Mouse (Mus musculus) ZHBTc4 (cell line): ENCODE measurements at regions not wholly inside any gene's neighbourhood (a gene's known extent, or its start where the extent isn't known, plus 50 kb on each side); places are given as distances from the start of the nearest gene placed in this dataset.

Source experiments
- DNase-seq: peaks from one replicate; pipeline ENCODE4 v3.0.0-alpha.2; 2011; ENCODE audit warnings: low read depth, low spot score

DNA sequence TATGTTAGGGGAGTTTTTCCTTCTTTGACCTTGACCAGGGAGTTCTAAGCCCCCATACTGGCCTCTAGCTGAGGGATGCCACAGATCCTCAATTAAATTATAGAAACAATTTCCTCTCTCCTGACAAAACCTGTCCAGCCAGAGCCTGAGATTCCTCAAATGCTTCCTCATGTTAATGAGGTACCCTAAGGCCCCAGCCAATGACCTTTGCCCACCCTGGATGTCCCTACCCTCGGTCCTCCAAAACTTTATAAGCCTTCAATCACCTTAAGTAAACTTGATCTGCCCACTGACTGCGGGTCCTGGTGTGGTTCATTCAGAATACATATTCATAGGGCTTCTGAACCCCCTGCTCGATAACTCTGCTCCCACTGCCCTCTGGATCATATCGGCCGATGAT is 227.7 kb upstream of the Vstm2b start:
- DNase-seq: no peak

- peak; percentile 49 for DNase-seq
Observed at GRCm38 (mm10) chr7:40671068-40671467, 227.1 kb upstream of the Vstm2b start.

DNA sequence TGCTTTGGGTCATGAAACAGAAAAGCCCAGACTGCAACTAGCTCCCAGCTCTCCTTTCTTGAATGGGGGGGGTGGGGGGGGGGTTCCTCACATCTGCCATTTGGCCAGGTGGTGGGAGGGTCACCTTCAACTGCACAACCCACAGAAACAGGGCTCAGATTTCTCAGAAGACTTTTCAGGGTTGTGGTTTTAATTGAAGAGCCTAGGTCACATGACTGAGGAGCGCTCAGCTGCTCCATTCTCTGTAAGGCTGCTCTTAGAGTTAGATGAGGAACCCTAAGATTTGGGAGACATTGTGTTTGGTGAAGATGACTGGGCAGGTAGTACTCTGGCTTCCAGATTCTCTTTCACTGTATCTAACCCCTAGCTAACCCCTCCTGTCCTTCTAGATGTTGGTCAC is 225.8 kb upstream of the Vstm2b start:
- DNase-seq: no peak

GRCm38 (mm10) chr7:40674397-40674796 is 223.7 kb upstream of the Vstm2b start:
- DNase-seq: no peak

- DNase-seq: no peak
Observed at GRCm38 (mm10) chr7:40677601-40678000, 220.5 kb upstream of the Vstm2b start.

GRCm38 (mm10) chr7:40680567-40680966 is 217.6 kb upstream of the Vstm2b start:
- DNase-seq: no peak

GRCm38 (mm10) chr7:40680993-40681392 is 217.1 kb upstream of the Vstm2b start:
- DNase-seq: no peak

GRCm38 (mm10) chr7:40683176-40683575 is 215.0 kb upstream of the Vstm2b start:
- DNase-seq: no peak

DNA sequence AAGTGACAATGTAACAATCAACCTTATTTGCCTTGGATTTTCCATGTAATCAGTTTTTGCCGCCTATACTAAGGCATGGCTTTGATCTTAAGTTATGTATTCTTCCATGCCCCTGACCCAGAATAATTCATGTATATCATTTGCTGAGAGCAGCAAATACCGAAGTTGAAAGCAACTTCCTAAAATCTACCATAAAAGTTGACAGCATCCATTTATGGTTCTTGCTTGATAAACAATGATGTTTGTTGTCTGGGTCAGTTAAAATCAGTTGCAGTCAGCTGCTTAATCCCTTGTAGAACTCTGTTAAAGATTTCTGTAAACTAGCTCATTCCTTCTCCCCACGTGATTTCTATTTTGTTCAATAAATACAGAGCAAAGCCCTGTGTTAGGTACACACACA is 214.5 kb upstream of the Vstm2b start:
- no peak for DNase-seq

GRCm38 (mm10) chr7:40687005-40687404 is 211.1 kb upstream of the Vstm2b start:
- DNase-seq: peak; percentile 41

DNA sequence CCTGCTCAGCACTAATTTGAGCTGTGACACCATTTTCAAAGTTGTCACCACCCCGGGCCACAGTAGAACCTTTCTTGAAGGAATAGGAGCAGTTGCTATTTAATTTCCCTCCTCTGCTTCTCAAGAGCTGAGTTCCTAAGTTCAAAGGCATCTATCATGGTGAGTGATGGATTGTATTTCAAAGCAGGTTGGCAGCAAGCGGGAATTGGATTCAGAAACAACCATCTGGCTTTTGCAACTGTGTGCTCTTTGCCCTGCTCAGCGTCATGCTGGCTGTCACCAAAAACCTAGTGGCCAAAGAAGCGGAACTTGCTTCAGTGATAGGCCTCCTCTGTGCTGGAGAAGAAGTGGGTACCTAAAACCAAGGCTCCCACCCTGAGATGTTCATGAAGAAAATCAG is 209.6 kb upstream of the Vstm2b start:
- DNase-seq: no peak

- DNase-seq: no peak
Observed at GRCm38 (mm10) chr7:40693755-40694154, 204.4 kb upstream of the Vstm2b start.

- DNase-seq: no peak
Observed at GRCm38 (mm10) chr7:40697551-40697950, 200.6 kb upstream of the Vstm2b start.

- DNase-seq: no peak
Observed at GRCm38 (mm10) chr7:40698309-40698708, 199.8 kb upstream of the Vstm2b start.

- no peak for DNase-seq
Observed at GRCm38 (mm10) chr7:40699633-40700032, 198.5 kb upstream of the Vstm2b start.

DNA sequence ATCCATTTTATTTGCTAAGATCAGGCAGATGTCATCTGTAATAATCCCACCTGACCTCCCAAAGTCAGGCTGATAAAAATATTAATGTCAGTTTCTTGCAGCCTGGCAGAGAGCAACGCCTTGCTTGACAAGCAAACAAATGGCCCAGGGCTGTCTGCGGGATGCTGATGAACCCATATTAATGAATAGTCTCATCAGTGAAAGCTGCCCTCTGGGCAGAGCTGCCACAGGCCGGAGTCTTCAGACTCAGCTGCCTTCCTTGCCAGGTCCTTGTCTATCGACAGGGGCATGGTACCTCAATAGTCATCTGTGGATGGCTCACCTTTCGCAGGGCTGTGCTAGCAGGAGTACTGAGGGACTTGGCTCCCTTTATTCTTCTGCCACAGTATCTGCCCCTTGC is 197.5 kb upstream of the Vstm2b start:
- DNase-seq: no peak

GRCm38 (mm10) chr7:40702191-40703045 is 195.7 kb upstream of the Vstm2b start:
- no peak for DNase-seq

- DNase-seq: no peak
Observed at GRCm38 (mm10) chr7:40708231-40708630, 189.9 kb upstream of the Vstm2b start.

DNA sequence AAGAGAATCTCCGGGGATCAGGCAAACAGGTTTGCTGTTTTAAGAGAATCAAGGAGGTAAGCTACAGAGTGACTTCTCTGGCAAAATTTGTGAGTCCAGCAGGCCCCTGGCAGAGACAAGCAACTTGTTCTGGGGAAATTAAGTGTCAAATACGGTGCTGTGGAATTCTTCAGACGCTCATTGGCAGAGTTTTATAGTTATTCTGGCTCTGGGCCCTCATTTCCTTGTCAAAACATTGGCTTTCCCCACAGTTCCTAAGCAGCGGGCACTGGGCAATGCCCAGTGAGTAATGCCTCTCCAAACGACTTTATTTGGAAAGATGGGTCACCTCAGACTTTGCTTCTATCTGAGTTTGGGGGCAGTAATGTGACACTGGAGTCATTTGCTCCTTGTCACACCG is 180.1 kb upstream of the Vstm2b start:
- no peak for DNase-seq

GRCm38 (mm10) chr7:40736971-40737468 is 161.1 kb upstream of the Vstm2b start:
- DNase-seq: no peak

DNA sequence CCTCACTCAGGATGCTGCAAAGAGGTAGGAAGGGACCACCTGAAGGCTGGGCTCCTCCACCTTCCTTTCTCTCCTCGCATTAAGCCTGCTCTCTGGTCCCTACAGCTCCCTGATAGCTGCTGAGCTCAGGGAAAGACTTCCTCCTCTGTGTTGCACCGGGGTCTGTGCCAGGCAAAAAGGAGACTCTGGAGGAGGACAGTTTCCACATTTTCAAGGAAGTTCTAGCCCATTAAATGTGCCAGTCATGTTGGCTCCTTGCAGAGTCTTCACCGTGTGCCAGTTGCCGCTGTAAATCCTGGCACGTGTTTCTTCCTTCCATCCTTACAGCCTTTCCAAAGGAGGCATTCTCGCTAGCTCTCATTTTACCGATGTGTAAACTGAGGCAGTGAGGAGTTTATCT is 160.6 kb upstream of the Vstm2b start:
- DNase-seq: no peak

DNA sequence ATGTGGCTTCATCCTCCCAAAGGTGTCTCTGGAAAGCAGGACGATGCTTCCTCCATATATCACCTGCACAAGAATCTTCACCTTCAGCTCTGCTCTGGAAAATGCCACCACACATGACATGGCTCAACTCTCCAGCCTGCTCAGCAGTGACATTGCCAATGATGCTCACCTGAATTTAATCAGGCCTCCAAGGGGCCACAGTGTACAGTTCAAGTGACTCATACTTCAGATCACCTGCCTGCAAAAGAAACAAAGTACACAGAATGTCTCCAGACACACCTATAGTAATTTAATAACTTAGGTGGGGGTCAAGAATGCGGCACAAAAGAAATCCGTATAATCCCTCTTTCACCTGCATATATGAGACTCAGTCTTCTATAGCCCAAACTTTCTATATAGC is 160.0 kb upstream of the Vstm2b start:
- no peak for DNase-seq

GRCm38 (mm10) chr7:40742553-40743151 is 155.5 kb upstream of the Vstm2b start:
- DNase-seq: no peak
